Mouse (Mus musculus) cerebellum, adult 9-11 months (tissue): ENCODE data around the gene Ccdc61.

Source experiments
- DNase-seq: peaks from one replicate; pipeline ENCODE4 v3.0.0; 2022

Gene Ccdc61

DNA sequence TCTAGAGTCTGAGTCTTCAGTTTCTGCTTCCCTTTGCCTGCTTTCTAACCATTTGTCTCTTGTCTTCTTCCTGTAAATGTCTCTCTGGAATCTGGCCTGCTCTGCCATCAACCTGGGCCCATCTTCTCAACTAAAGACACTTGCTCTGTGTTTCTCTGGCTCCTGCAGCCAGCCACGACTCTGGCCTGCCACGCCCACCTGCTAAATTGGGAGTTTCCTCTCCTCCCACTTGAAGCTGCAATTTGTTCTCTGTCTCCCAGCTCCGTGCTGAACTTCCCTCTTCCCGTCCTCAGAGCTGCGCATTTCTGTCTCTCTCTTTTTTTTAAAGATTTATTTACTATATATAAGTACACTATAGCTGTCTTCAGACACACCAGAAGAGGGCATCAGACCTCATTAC lies 65.4 kb downstream of the Ccdc61 start:
- DNase-seq = no peak

DNA sequence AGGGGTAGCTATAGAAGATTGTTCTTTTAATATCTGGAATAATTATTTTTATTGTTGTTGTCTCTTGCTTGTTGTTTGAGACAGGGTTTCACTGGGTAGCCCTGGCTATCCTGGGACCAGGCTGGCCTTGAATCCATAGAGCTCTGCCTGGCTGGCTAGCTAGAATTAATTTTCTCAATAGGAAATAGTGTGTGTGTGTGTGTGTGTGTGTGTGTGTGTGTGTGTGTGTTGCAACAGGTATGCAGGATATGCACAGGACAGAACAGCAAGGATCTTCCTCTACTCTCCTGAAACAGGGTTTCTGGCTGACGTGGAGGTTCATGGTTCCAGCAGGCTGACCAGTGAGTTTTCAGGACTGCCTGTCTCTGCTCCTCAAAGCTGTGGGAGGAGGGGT lies 69.0 kb downstream of the Ccdc61 start:
- DNase-seq = no peak
